Mouse (Mus musculus) thymus, adult 2 months (tissue): ENCODE measurements at regions not wholly inside any gene's neighbourhood (a gene's known extent, or its start where the extent isn't known, plus 50 kb on each side); places are given as distances from the start of the nearest gene placed in this dataset.

Experiments used
- CTCF ChIP-seq: fragments of 200-500 bp; IDR thresholded peaks from 2 replicates; pipeline ENCODE4 v1.5.1; 2012; ENCODE audit warnings: mild to moderate bottlenecking, control low read depth, low read length, moderate library complexity, borderline replicate concordance; ENCODE audit not compliant: control insufficient read depth, poor library complexity, insufficient read depth; ENCODE audit errors: extremely low read depth
- POLR2A ChIP-seq: fragments of 200-500 bp; IDR thresholded peaks from 2 replicates; pipeline ENCODE4 v1.6.1; 2012; ENCODE audit warnings: mild to moderate bottlenecking, low read length, control low read depth, moderate library complexity; ENCODE audit not compliant: control insufficient read depth, poor library complexity, insufficient read depth; ENCODE audit errors: extremely low read depth

DNA sequence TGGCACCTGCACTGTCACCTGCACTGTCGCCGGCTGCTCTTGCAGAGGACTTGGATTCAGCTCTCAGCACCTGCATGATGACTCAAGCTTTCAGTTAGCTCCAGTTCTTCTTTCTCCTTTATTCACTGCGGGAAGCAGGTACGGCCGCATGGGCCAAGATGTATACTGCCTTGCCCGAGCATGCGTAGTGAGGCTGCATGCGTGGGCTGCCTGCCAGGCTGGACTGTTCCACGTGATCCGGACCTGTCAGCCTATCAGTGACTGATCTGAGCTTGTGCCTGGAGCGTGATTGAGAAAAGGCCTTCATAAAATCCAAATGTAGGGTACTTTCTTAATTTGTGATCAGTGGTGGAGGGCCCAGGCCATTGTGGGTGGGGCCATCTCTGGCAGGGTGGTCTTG lies 68.2 kb downstream of the Mycn start:
- TF ChIP-seq POLR2A (no peak), CTCF (no peak)
